Mouse (Mus musculus) embryonic fibroblast, embryonic 13.5 days (primary cell): Measurements from ENCODE around the gene Rhoc.

Experiments used
- CTCF ChIP-seq: IDR thresholded peaks from 2 replicates; pipeline ENCODE4 v1.5.1; 2011; ENCODE audit warnings: mild to moderate bottlenecking, control low read depth, low read length, moderate library complexity, borderline replicate concordance; ENCODE audit not compliant: insufficient read depth
- POLR2A ChIP-seq: IDR thresholded peaks from 2 replicates; pipeline ENCODE4 v1.6.1; 2011; ENCODE audit warnings: low read depth, mild to moderate bottlenecking, control low read depth, low read length, moderate library complexity

DNA sequence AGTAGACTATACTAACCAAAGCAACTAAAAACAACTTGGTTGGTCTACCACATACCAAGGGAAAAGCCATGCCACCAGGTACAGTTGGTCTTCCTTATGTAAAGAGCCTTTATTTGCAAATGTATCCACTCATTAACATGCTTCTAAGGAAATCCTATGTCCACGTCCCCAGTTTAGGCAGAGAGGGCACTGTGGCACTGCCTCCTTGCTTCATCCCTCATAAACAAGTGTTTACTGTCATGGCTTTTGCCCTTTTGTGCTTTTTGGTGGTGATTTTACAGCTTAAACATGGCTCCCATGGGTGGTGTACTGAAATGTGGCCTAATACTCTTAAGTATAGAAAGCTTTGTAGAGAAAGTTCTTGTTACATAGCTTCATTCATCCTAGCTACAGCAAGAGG lies 32.3 kb downstream of the Rhoc start:
- TF ChIP-seq CTCF (no peak), POLR2A (no peak)
